Mouse (Mus musculus) right cerebral cortex, postnatal 10 days (tissue): ENCODE results near the gene Farsb.

Source experiments
- DNase-seq, 2 experiments: peaks; one replicate each; pipeline ENCODE4 v3.0.0; 2021; ENCODE audit warnings: low spot score in 2 of 2

The Farsb gene

DNA sequence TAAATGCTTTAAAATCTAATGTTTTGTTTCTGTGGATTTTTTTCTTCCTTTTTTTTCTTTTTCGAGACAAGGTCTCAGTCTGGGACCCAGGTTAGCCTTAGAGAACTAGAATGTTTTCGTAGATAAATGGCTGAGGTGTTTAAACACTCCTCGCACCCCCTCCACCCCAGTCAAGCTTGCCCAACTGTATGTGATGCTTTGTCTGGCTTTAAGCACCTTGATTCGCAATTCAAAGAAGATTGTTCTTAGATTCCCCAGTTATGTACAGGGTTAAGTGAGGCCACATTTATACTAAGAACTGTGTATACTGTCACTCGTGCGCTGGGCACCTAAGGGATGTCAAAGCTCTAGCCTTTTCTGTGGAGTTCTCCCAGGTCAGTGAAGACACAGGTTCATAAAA lies 68.4 kb downstream of the Farsb start:
- no peak for DNase-seq

DNA sequence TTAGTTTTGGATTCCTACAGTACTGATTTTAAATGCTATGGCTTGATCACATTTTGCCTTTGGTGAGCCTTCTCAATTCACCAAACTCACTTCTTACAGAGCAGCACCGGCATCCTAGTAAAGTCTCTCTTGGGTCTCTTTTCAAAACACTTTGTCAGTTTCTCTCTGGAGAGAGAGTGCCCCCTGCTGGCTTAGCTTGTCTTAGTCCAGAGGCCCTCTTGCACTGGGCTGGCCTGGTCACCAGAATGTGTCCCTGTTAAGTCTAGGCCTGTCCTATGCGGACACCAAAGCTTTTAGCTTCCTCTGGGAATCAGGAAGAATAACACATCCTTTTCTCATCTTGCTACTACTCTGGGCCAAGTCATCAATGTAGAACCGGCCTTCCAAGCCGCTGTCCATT lies 69.1 kb downstream of the Farsb start:
- DNase-seq: peak; percentile 61 to 81

DNA sequence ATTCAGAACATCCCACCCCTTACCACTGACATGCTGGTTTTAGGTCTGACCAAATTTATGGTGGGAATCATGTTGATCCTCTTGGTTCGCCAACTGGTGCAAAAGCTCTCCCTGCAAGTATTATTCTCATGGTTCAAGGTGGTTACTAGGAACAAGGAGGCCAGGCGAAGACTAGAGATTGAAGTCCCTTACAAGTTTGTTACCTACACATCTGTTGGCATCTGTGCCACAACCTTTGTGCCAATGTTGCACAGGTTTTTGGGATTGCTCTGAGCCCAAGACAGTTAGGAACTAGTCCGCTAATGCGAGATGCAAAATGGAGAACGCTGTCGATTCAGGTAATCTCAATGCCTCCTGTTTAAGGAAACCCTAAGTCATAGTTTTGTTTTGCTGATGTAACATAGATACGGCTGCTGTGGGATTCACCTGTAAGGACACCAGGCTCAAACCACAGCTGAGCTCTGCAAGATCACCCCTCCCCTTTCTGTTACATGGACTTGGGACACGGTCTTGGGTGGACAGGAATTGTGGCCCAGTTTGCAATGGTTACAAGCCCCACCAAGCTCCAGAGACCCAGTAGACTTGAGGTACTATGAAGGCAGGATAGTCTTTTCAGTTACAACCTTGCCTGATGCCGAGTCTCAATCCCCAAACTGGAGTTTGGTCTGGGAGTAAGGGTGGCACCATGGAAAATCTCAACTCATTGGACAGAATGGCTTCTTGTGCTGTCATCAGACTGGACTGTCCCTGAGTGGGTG lies 71.4 kb downstream of the Farsb start:
- DNase-seq: no peak

DNA sequence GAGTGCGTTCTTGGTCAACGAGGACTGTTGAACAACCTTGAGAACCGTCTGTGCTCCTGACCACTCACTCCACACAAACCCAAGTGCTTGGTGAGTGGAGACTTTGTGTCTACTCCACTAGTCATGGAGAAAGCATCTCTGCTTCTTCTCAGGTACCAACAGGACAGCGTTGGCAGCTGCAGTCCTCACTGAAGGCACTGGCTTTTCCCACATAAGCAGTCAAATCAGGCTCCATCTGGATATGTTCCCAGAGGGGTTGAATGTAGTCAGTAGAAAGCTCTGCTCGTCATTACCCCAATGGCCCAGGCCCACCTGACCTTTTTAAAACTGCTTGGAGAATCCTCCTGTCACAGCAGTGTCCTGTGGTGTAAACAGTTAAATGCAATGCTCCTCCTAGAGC lies 74.3 kb downstream of the Farsb start:
- no peak for DNase-seq

DNA sequence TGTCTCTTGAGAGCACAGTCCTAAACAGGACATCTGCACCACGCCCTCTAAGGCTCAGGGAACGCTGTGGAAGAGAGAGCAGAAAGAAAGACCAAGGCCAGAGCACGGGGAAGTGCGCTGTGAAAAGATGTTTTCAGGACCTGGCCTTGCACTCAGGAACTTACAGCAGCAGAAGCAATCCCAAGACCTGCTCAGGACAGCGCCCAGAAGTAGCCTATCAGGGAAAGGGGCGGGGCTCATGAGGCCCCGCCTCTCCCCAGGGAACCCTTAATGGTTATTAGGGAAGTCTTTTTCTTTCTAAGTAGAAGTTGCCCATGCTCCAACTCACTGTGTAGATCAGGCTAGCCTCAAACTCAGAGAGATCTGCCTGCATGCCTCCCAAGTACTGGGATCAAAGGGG lies 76.0 kb downstream of the Farsb start:
- no peak for DNase-seq

DNA sequence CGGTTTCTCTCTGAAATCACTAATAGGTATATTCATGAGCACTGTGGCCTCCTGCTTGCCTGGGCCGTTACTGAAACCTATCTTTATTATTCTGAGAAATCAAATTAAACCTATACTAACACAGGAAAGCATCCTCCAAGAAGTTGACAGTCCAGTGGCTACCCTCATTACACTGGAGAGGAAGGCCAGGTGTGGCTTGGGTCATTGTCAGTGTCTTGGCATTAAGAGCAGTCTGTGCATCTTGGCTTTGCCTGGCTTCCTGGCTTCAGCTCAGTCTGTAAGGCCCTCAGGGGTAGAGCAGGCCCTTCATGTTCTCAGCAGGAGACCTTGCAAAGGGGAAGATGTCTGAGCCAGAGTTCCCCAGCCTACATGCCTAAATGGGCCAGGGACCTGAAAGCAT lies 79.3 kb downstream of the Farsb start:
- no peak for DNase-seq

DNA sequence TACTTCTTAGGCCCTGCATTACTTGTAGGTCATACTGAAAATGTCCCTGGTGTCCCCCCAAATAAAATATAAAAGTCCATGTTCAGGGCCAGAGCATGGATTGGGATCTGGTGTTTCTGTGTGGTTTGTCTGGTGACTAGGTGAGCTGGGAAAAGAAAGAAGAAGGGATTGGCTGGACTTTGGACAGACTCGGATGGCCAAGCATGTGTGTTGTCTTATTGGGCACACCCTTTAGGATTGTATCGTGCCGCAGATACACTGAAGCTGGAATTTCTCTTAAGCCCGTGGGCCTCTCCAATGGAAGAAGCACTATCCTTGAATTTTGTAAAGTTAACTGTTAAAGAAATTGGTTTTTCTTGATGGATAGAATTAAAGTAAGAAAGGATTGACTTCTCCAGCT lies 87.3 kb downstream of the Farsb start:
- DNase-seq: no peak

DNA sequence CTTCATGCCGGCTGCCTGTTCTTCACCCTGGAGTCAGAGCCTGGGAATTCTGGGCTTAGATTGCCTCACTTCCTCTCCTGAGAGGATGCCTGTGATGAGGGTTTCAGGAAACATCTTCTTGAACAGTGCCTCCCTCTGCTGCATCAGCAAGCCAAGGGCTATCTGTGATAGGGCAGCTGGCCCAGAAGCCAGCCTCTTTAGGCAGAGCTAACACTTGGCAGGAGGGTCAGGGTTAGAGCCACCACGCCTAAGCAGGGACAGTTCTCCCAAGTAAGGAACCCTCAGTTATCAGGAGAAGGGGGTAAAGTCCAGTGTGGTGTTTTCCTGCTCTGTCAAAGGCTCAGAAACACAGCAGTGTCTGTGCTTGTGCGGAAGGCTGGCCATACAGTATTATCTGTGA lies 88.9 kb downstream of the Farsb start:
- DNase-seq: no peak

DNA sequence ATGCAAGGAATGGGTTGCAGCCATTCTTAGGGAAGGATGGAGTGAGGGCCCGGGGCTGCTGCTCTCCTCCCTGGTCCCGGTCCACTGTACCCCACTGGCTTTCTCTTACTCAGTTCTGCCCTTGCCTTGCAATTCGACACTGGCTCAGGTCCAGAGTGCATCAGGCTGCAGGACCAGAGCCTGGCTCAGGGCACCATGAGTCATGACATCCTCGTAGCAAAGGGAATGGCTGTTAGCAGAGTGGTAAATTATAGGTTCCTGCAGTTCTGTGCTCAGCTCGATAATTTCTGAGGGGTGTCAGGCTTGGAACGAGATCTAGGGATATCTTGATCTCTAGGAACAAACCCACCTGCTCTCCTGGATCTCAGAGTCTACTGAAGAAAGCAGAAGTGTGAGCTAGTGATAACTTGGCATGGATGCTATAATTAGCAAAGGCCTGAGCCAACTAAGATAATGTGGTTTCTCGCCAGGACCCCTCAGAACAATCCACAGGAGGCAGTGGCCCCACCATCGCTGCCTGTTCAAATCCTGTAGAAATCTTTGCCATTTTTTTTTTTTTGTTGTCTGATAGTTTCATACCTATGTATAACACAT lies 92.3 kb downstream of the Farsb start:
- no peak for DNase-seq

DNA sequence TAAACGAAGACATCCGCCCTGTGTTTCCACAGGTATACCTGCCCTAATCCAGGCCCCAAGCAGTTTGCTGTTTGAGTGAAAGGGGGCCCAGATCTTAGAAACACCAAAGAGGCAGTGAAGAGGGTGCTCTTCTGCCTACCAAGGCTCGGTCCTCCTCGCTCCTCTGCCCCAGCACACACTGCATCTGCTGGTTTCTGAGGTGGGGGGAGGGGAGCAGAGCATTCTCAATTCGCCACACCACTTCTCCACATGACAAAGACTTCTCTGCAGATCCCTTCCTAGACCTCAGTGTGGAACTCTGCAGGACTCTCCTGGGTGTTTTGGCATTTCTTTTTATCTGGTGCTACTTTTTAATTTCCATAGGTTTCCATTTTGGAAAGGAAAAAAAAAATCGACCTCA lies 93.0 kb downstream of the Farsb start:
- no peak for DNase-seq

DNA sequence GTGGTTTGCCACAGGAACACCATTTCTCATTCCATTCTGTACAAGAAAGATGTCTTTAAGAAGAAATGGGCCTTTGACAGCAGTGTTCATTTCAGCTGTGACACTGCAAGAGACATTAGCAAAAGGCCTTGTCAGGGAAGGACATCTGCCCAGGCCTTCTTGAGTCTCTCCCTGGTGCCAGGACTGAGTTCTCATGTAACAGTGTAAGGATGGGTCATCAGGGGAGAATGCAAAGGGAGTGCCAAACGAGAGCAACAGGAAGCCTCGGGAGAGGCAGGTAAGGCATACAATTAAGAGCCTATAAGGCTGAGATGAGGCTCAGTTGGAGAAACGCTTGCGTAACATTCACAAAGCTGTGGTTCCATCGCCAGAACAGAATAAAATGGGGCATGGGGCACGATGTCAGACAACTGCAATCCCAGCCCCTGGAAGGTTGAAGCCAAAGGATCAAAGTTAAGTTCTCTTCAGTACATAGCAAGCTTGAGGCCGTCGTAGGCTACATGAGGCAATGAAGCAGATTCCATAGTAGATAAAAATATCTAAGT lies 93.4 kb downstream of the Farsb start:
- no peak for DNase-seq

DNA sequence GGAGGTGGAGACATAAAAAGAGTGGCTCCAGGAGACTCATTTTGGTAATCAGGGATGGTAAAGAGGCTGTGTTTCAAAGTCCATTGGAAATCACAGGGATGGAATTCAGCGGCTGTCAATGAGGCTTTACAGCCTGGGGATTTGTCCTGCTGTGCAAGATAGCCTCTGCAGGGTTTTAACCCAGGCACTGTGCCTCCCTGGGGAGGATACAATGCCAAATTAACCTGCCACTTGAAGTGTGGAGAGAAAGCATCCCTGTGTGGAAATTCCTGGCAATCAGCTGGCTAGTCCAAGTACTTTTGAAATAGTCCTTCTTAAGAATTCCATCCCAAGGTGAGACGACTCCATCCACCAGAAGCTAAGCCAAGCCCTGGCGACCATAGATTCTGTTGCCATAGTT lies 99.8 kb downstream of the Farsb start:
- DNase-seq: no peak

DNA sequence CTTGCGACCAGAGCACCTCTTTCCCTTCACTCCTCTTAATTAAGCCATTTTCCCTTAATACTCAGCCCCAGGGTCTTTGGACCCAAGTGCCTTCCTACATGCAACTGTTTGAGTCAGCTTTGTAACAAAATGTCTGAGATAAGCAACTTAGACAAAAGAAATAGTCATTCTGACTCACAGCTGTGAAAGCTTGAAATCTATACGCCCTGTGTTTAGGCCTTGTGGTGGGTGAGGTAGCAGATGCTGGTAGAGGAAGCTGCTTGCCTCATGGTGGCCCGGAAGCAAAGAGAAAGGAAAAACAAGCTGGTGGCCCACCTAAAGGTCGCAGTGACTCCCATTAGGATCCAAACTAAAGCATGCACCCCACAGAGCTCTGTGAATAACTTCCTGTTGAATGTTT lies 100.8 kb downstream of the Farsb start:
- DNase-seq: no peak

DNA sequence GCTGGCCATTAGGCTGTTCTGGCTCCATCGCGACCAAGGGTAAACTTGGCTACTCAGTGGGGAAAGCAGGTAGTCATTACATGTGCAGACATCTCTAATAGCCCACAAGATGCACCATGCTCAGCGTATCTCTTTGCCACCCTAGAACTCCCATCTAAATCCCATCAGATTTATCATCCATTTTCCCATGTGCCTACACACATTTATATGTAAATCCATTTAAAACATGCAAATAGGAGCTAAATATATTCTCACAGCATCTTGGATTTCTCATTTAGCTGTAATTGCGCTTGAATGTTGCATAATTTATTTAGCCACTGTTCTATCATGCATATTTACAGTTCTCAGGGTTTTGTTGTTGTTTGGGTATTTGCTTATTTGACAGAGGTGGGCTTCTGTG lies 107.7 kb downstream of the Farsb start:
- no peak for DNase-seq

DNA sequence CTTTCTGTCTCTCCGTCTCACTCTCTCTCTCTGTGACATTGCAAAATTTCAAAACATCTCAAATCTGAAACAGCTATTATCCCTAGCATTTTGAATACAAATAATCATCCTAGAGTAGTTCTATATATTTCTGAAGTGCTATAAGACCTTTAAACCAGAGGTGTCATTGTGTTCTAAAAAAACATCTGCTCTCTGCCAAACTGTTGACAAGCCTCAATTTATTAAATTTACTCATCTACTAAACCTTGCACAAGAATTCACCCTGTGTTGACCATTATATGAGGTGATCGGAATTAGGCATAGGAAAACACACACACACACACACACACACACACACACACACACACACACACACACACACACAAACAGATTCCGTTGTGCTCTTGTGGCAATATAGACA lies 113.6 kb downstream of the Farsb start:
- DNase-seq: no peak

DNA sequence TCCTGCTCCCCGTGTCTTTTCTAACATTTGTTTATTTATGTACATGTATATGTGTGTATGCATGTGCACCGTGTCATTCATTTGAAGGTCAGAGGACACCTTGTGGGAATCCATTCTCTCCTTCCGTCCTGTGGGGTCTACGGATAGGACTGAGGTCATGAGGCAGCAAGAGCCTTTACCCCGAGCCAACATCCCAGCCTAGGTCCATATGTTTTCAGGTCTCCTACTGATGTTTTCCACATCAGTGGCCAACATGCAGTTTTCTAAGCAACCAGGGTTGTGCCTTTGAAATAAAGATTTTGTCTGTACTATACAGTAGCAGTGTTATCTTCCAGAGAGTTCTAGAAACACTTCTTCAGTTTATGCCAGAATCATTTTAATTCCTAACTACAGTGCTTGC lies 114.9 kb downstream of the Farsb start:
- no peak for DNase-seq

DNA sequence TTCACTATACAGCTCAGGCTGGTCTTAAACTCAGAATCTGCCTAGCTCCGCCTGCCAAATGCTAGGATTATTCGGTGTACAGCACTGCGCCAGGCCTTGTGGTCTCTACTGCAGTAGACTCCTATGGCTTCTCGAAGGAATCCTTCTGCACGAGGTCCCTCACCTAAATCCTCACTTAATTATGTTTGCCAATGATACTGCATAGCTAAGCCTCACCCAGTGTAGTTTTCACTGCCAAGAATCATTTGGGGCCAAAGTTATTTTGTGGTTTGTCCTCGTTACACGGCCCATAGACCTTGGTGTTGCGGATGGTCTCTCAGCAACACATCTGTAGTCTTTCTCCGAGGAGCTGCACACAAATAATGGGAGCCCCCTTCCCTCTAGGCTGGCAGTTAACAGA lies 116.4 kb downstream of the Farsb start:
- no peak for DNase-seq

DNA sequence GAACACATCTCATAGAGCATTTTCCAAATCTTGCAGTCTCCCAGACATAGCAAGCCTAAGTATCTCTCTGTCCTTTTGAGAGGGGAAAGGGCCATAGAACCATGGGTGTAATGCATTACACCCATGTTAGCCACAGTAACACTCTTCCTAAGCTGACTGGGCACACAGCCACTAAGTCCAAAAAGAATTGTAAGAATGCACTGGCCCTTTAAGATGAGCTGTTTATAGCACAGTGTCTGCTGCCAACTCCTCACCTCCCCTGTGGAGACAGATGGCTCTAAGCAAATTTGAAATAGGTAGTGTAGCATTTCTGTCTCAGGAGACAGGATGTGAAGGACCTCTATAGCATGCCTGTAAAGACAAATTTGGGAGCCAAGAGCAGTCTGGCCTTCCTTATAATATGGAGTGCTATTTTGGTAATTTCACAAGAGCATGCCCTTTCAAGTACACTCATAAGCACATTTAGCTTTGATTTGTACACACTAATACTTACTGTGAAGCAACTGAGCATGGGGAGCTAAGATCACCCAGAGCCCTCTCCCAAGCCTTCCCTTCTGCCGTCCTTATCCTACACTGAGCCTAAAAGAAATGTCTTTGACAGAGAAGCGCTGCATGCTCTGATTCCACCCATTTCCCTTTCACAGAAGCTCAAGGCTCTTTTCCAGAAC lies 117.0 kb downstream of the Farsb start:
- DNase-seq: peak; percentile 54 to 56

DNA sequence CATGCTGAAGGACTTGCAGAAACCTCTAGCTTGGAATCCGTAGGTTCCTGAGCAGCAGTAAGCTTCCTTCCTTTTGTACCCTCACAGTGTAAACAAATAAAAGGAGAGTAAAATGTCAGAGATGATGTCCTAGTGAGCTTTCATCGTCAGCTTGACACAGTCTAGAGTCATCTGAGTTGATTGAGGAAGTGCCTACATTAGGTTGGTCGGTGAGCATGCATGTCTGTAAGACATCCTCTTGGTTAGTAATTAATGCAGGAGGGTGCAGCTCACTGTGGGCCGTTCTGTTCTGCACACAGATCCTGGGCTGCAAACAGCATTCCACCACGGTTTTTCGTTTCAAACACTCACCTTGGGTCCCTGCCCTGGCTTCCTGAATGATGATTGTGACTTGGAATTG lies 118.6 kb downstream of the Farsb start:
- no peak for DNase-seq
